Mouse (Mus musculus) forebrain, embryonic 12.5 days (tissue): ENCODE measurements at regions not wholly inside any gene's neighbourhood (a gene's known extent, or its start where the extent isn't known, plus 50 kb on each side); places are given as distances from the start of the nearest gene placed in this dataset.

Experiments used
- ATAC-seq: fragments of 200-750 bp; cut with Nextera tagmentation; 2 replicates; pipeline ENCODE4 v1.8.0; 2017; ENCODE audit warnings: moderate TSS enrichment; ENCODE audit not compliant: low FRiP score
- H3K27ac ChIP-seq: fragments of 300-500 bp; sonication (generic); 2 replicates; pipeline ENCODE4 v1.5.1; 2016; ENCODE audit warnings: mild to moderate bottlenecking
- H3K27me3 ChIP-seq: fragments of 300-500 bp; sonication (generic); 2 replicates; pipeline ENCODE4 v1.6.1; 2016; ENCODE audit warnings: mild to moderate bottlenecking
- H3K36me3 ChIP-seq: fragments of 300-500 bp; sonication (generic); replicated peaks from 2 replicates; pipeline ENCODE4 v1.6.1; 2016; ENCODE audit warnings: mild to moderate bottlenecking
- H3K4me1 ChIP-seq: fragments of 300-500 bp; sonication (generic); 2 replicates; pipeline ENCODE4 v1.6.1; 2016
- H3K4me2 ChIP-seq: fragments of 300-500 bp; sonication (generic); 2 replicates; pipeline ENCODE4 v1.6.1; 2016; ENCODE audit warnings: mild to moderate bottlenecking, moderate library complexity
- H3K4me3 ChIP-seq: fragments of 300-500 bp; sonication (generic); replicated peaks from 2 replicates; pipeline ENCODE4 v1.5.1; 2016; ENCODE audit warnings: mild to moderate bottlenecking
- H3K9ac ChIP-seq: fragments of 300-500 bp; sonication (generic); 2 replicates; pipeline ENCODE4 v1.6.1; 2016; ENCODE audit warnings: mild to moderate bottlenecking
- H3K9me3 ChIP-seq: fragments of 300-500 bp; sonication (generic); 2 replicates; pipeline ENCODE4 v1.6.1; 2016
- WGBS: fragments of 180-500 bp; shearing (Covaris S2); methylation state at CpG from one replicate; pipeline ENCODE4 v1.1.7; 2016; 5-methylcytosine and 5-hydroxymethylcytosine counted together

DNA sequence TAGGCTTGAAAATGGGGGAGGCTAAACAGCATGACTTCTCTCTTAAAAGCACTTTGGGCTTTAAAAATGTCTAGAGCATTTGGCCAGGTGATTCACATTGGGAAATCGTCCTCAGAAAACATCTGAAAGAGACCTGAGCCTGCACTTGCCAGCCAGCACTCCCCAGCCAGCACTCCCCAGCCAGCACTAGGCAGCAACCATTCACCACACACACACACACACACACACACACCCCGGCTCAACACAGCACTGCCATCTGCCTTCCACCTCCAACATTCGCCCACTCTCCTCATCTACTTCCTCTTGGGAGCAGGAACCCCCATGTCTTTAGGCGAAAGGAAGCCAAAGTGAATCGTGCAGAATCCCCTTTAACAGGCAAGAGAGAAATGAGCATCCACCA is 85.4 kb downstream of the Atp23 start:
- no peaks in the 10 kb centered on the region for H3K9me3 ChIP-seq
- H3K27ac ChIP-seq = no peak overlapping the region
- no peak for ATAC-seq
- no peaks in the 10 kb centered on the region for H3K36me3 ChIP-seq
- H3K4me1 ChIP-seq = 0 out of 2 replicates have a peak, but pooled peaks cover 3% of the 10 kb centered on the region
- WGBS = 78% methylated on average over 5 of the region's 5 CpGs
- no peak overlapping the region for H3K4me3 ChIP-seq
- no peaks in the 10 kb centered on the region for H3K27me3 ChIP-seq
- H3K4me2 ChIP-seq = no peak overlapping the region
- no peak overlapping the region for H3K9ac ChIP-seq

DNA sequence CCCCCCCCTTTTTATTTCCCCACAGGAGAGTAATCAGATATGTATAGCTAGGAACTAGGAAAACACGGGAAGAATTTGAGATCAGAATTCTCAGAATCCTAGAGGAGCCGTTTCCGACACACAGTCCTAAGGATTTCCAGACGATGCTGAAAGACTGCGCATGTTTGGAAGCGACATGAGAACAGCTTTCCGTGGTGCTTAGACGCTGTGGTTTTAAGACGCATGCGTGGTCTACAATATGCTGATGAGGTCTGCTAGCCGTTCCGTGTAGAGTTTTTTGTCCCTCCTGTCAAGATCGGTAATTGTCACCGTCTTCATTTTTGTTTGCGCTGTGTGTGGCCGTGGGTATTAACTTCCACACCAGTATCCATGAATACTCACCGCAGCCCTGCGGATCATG is 86.2 kb downstream of the Atp23 start:
- no peak overlapping the region for H3K9ac ChIP-seq
- H3K36me3 ChIP-seq = no peaks in the 10 kb centered on the region
- no peak for ATAC-seq
- peaks cover 3% of the 10 kb centered on the region; the same call in 1 of the 2 replicates for H3K4me1 ChIP-seq
- no peak overlapping the region for H3K27ac ChIP-seq
- no peaks in the 10 kb centered on the region for H3K9me3 ChIP-seq
- H3K4me2 ChIP-seq = no peak overlapping the region
- 94% methylated on average over 18 of the region's 18 CpGs for WGBS
- H3K27me3 ChIP-seq = no peaks in the 10 kb centered on the region
- H3K4me3 ChIP-seq = no peak overlapping the region

GRCm38 (mm10) chr10:126813051-126813593 is 88.0 kb downstream of the Atp23 start:
- Histone ChIP-seq H3K27ac (no peak overlapping the region), H3K27me3 (no peaks in the 10 kb centered on the region), H3K36me3 (no peaks in the 10 kb centered on the region), H3K9me3 (no peaks in the 10 kb centered on the region), H3K4me2 (no peak overlapping the region), H3K4me3 (no peak overlapping the region), H3K9ac (no peak overlapping the region), H3K4me1 (peaks cover 5% of the 10 kb centered on the region; the same call in 1 of the 2 replicates)
- WGBS = 93% methylated on average over 6 of the region's 6 CpGs
- ATAC-seq = no peak

DNA sequence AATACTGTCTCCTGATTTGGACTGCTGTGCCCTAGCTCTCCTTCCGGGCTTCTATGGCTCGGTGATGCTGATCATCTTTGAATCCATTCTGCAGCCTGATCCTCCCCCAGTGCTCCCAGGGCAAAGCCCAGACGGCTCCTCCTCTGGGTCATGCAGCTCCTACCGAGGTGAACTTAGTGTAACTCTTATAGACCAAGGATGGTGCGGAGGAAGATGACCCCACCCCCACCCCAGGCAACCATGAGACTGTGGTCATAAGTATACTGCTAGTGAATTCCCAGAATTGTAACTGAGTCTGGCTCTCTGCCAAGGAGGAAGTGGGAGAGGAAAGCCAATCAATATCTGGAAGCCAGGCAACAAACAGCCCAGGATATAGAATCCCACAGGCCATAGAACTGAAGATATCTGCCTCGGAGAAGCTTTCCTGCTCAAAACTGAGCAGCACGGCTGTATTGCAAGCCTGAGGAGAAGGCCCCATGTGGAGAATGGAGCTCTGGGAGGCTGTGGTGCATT is 88.9 kb downstream of the Atp23 start:
- Histone ChIP-seq H3K9me3 (no peaks in the 10 kb centered on the region), H3K27me3 (no peaks in the 10 kb centered on the region), H3K4me3 (no peak overlapping the region), H3K27ac (no peak overlapping the region), H3K36me3 (no peaks in the 10 kb centered on the region), H3K9ac (no peak overlapping the region), H3K4me1 (peaks cover 5% of the 10 kb centered on the region; the same call in 1 of the 2 replicates), H3K4me2 (no peak overlapping the region)
- peak; percentile 45; the same call in 1 of the 2 replicates for ATAC-seq
- WGBS = 86% methylated on average over 7 of the region's 7 CpGs

DNA sequence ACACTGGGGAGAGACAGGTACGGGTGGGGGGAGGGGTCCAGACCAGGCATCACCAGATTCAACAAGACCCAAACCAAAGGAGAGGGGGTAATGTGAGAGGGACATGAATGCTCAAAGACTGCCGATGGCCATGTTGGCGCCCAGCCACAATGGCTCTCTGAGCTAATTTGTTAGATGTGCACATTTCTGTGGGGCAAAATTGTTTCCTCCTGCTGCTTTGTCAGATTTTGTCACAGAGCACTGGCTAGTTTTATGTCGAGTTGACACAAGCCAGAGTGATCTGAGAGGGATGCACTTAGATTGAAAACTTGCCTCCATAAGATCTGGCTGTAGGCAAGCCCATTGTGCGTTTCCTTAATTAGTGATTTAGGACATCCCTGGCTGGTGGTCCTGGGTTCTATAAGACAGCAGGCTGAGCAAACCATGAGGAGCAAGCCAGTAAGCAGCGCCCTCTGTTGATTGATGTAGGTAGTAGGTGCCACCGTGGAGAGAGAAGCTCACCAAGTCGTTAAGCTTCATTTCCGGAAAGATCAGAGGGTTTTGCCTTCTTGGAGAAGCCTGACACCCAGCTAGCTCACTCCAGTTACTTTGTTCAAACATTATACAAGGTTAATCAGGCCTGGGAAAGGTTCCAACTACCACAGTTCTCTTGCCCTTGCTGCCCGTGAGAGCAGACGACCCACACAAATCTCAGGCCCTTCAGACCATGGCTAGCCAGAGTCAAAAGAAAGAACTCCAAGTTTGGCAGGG is 90.6 kb downstream of the Atp23 start:
- H3K9ac ChIP-seq = no peak overlapping the region
- no peaks in the 10 kb centered on the region for H3K9me3 ChIP-seq
- no peaks in the 10 kb centered on the region for H3K36me3 ChIP-seq
- H3K4me3 ChIP-seq = no peak overlapping the region
- H3K4me2 ChIP-seq = no peak overlapping the region
- peaks cover 5% of the 10 kb centered on the region; the same call in 1 of the 2 replicates for H3K4me1 ChIP-seq
- no peak for ATAC-seq
- H3K27me3 ChIP-seq = no peaks in the 10 kb centered on the region
- H3K27ac ChIP-seq = no peak overlapping the region
- WGBS = 77% methylated on average over 11 of the region's 11 CpGs

DNA sequence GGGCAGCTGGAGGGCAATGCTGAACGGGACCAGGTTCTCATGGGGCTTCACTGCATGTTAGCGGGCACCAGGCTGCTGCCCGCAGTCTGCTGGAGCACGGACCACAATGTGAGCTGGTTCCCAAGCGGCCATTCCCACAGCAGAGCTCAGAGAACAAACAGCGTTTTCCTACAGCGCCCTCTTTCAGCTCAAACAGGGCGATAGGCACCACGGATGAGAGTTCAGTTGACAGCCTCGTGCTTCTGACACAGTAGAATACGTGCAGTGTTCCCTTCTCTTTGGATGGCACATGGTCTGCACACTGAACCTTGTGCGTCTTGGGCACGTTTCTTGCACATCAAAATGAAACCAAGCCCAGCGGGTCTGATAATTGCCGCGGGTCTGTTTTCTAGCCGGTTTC is 91.6 kb downstream of the Atp23 start:
- Histone ChIP-seq H3K4me2 (peak overlapping the region; percentile 28), H3K9ac (0 out of 2 replicates have a peak overlapping the region, but pooled peaks have one; percentile 12), H3K9me3 (no peaks in the 10 kb centered on the region), H3K36me3 (no peaks in the 10 kb centered on the region), H3K4me1 (peaks cover 5% of the 10 kb centered on the region; the same call in 1 of the 2 replicates), H3K27me3 (no peaks in the 10 kb centered on the region), H3K27ac (no peak overlapping the region), H3K4me3 (peak overlapping the region; percentile 2; the same call in 1 of the 2 replicates)
- ATAC-seq = 0 out of 2 replicates have a peak, but pooled peaks have one; percentile 36
- whole genome bisulfite sequencing = 66% methylated on average over 17 of the region's 17 CpGs

DNA sequence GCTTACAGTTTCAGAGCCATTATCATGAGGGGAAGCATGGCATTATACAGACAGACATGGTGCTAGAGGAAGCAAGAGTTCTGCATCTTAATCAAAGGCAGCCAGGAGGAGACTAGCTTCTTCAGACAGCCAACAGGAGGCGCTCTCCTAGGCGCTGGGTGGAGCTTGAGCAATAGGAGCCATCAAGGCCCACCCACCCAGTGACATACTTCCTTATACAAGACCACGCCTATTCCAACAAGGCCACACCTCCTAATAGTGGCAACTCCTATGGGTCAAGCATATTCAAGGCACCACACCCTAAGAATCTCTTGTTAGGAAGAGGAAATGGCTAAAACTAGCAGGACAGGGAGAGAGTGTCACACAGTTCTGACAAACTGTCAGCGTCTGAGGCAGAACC is 94.3 kb downstream of the Atp23 start:
- 88% methylated on average over 4 of the region's 4 CpGs for WGBS
- no peak overlapping the region for H3K4me2 ChIP-seq

DNA sequence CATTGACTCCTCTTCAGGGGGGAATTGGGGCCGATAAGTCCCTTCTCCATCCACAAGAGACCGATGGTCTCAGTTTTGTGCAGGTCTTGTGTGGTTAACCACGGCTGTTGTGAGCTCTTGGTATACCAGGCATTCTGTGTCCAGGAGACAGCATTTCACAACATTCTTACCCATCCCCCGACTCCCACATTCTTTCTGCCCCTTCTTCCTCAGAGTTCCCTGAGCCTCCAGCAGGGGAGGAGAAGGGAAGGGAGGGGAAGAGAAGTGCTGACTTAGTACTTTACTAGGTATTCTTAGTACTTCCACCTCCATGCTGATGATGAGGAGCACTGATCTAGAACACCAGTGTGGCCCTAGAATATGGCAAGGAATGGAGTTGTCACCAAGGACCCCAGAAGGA is 98.4 kb downstream of the Atp23 start:
- H3K27ac ChIP-seq = no peak overlapping the region
- no peak for ATAC-seq
- H3K36me3 ChIP-seq = no peaks in the 10 kb centered on the region
- no peak overlapping the region for H3K4me2 ChIP-seq
- no peaks in the 10 kb centered on the region for H3K9me3 ChIP-seq
- H3K4me3 ChIP-seq = no peak overlapping the region
- no peak overlapping the region for H3K9ac ChIP-seq
- no peaks in the 10 kb centered on the region for H3K4me1 ChIP-seq
- H3K27me3 ChIP-seq = no peaks in the 10 kb centered on the region
- WGBS = 82% methylated on average over 4 of the region's 4 CpGs

More for the DNA sequence above, 94.3 kb downstream of the Atp23 start:
- ATAC-seq = no peak
- no peak overlapping the region for H3K4me3 ChIP-seq
- no peaks in the 10 kb centered on the region for H3K9me3 ChIP-seq
- no peak overlapping the region for H3K27ac ChIP-seq
- no peaks in the 10 kb centered on the region for H3K36me3 ChIP-seq
- H3K4me1 ChIP-seq = peaks cover 3% of the 10 kb centered on the region; the same call in 1 of the 2 replicates
- no peaks in the 10 kb centered on the region for H3K27me3 ChIP-seq
- no peak overlapping the region for H3K9ac ChIP-seq

DNA sequence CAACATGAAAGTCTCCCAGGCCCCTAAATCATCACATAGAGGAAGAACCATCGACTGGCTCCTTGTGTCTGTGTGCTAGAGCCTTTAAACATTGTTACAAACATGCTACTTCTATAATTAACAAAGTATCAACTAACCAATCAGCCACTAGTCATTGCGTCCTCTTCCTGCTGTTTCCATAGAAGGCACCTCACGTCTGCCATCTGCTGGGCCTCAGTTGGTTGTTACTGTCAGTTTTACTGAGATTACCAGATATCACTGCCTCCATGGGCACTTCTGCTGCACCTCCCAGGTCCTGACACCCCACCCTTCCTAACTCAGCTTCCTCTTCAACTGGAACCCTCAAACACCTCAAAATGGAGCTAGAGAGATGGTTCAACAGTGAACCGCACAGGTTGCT is 101.8 kb downstream of the Atp23 start:
- WGBS = 65% methylated on average over 4 of the region's 4 CpGs
- Histone ChIP-seq H3K4me2 (no peak overlapping the region), H3K4me1 (no peaks in the 10 kb centered on the region), H3K9me3 (no peaks in the 10 kb centered on the region), H3K36me3 (no peaks in the 10 kb centered on the region), H3K27me3 (no peaks in the 10 kb centered on the region), H3K27ac (no peak overlapping the region), H3K9ac (no peak overlapping the region), H3K4me3 (no peak overlapping the region)
- no peak for ATAC-seq

- Histone ChIP-seq H3K4me1 (peaks cover 6% of the 10 kb centered on the region; the same call in 1 of the 2 replicates), H3K27me3 (no peaks in the 10 kb centered on the region), H3K27ac (no peak overlapping the region), H3K9me3 (no peaks in the 10 kb centered on the region), H3K4me3 (no peak overlapping the region), H3K9ac (no peak overlapping the region), H3K36me3 (no peaks in the 10 kb centered on the region), H3K4me2 (no peak overlapping the region)
- WGBS = 42% methylated on average over 3 of the region's 3 CpGs
- ATAC-seq = no peak
Measured at GRCm38 (mm10) chr10:126793136-126793535, 108.0 kb downstream of the Atp23 start.

DNA sequence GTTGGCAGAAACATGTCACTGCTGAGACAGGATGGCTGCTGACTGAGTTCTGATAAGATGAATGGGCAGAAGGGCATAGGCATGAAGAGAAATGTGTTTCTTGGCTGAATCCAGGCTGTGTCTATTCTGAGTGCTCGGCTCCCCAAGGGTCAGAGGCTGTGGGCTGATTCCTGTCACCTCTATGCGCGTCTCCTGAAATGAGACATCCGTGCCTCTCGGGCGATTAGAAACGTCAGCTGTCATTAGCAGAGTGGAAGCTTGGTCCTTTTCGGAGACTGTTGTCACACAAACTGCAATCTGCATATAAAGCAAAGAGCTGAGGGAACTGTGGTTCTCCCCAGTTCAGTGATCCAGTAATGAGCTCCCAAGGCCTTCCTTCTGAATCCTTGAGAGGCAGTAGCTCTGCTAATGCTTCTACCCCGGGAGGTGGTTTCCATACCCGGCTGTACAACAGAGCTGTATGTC is 108.8 kb downstream of the Atp23 start:
- Histone ChIP-seq H3K4me1 (peaks cover 6% of the 10 kb centered on the region; the same call in 1 of the 2 replicates), H3K27me3 (no peaks in the 10 kb centered on the region), H3K4me3 (no peak overlapping the region), H3K36me3 (no peaks in the 10 kb centered on the region), H3K9ac (no peak overlapping the region), H3K4me2 (no peak overlapping the region), H3K27ac (no peak overlapping the region), H3K9me3 (no peaks in the 10 kb centered on the region)
- WGBS = 49% methylated on average over 10 of the region's 10 CpGs
- no peak for ATAC-seq

DNA sequence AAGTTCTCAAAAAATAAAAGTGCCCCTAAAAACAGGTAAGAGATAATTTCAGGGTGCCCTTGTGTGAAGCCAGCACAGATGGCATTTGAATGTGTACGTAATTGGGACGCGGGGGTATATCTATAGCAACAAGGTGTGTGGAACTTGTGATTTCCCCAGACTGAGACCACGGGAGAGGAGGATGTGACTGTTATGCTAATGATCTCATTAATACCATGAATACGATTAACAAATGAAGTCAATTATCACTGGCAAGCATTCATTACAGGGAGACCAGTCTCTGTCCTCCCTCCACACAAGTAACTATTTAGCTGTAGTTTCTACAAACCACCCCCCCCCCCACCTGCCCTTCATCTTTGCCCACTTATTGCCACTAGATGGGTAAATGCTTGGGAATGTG is 112.9 kb downstream of the Atp23 start:
- Histone ChIP-seq H3K9ac (no peak overlapping the region), H3K4me2 (no peak overlapping the region), H3K27ac (no peak overlapping the region), H3K27me3 (no peaks in the 10 kb centered on the region), H3K4me3 (no peak overlapping the region), H3K9me3 (no peaks in the 10 kb centered on the region), H3K36me3 (no peaks in the 10 kb centered on the region), H3K4me1 (peaks cover 6% of the 10 kb centered on the region; the same call in 1 of the 2 replicates)
- WGBS = 62% methylated on average over 5 of the region's 5 CpGs
- peak; percentile 70; the same call in 1 of the 2 replicates for ATAC-seq
